Mouse (Mus musculus) heart, adult 2 months (tissue): ENCODE measurements around the gene Afap1l2.

Experiments
- CTCF ChIP-seq: fragments of 200-600 bp; IDR thresholded peaks from 2 replicates; pipeline ENCODE4 v1.8.1; 2022; ENCODE audit warnings: antibody characterized with exemption, mild to moderate bottlenecking, moderate library complexity
- EP300 ChIP-seq: fragments of 200-500 bp; IDR thresholded peaks from 2 replicates; pipeline ENCODE4 v1.6.1; 2011; ENCODE audit warnings: low read depth, low read length, control low read depth; ENCODE audit not compliant: insufficient read depth
- POLR2A ChIP-seq: fragments of 200-500 bp; IDR thresholded peaks from 2 replicates; pipeline ENCODE4 v1.6.1; 2011; ENCODE audit warnings: mild to moderate bottlenecking, low read depth, low read length, control low read depth; ENCODE audit not compliant: insufficient read depth

GRCm38 (mm10) chr19:57036860-57037259 lies 28.8 kb upstream of the Afap1l2 start:
- TF ChIP-seq POLR2A (no peak), CTCF (no peak), EP300 (no peak)
